Mouse (Mus musculus) heart, adult 2 months (tissue): ENCODE measurements at regions not wholly inside any gene's neighbourhood (a gene's known extent, or its start where the extent isn't known, plus 50 kb on each side); places are given as distances from the start of the nearest gene placed in this dataset.

Source experiments
- DNase-seq, 2 experiments: peaks; one replicate each; pipeline ENCODE4 v3.0.0; 2021
- H3K27ac ChIP-seq: fragments of 200-600 bp; 2 replicates; pipeline ENCODE4 v1.8.1; 2022
- H3K27me3 ChIP-seq: fragments of 200-500 bp; 2 replicates; pipeline ENCODE4 v1.6.1; 2012; ENCODE audit warnings: mild to moderate bottlenecking, low read length, inconsistent platforms, mixed read lengths; ENCODE audit not compliant: control insufficient read depth, insufficient read depth
- H3K36me3 ChIP-seq: fragments of 200-500 bp; 2 replicates; pipeline ENCODE4 v1.6.1; 2012; ENCODE audit warnings: low read length, inconsistent platforms; ENCODE audit not compliant: control insufficient read depth, insufficient read depth
- H3K4me1 ChIP-seq: fragments of 200-500 bp; 2 replicates; pipeline ENCODE4 v1.6.1; 2011; ENCODE audit warnings: low read length; ENCODE audit not compliant: control insufficient read depth, insufficient read depth
- H3K4me3 ChIP-seq: fragments of 200-600 bp; 2 replicates; pipeline ENCODE4 v1.8.1; 2022
- H3K79me2 ChIP-seq: fragments of 200-500 bp; replicated peaks from 2 replicates; pipeline ENCODE4 v1.6.1; 2012; ENCODE audit warnings: mild to moderate bottlenecking, inconsistent platforms, low read length, moderate library complexity, mixed read lengths; ENCODE audit not compliant: control insufficient read depth, insufficient read depth
- H3K9ac ChIP-seq: fragments of 200-500 bp; 2 replicates; pipeline ENCODE4 v1.6.1; 2012; ENCODE audit warnings: low read depth, mild to moderate bottlenecking, control low read depth, inconsistent platforms, low read length, mixed read lengths
- CTCF ChIP-seq: fragments of 200-600 bp; IDR thresholded peaks from 2 replicates; pipeline ENCODE4 v1.8.1; 2022; ENCODE audit warnings: antibody characterized with exemption, mild to moderate bottlenecking, moderate library complexity
- EP300 ChIP-seq: fragments of 200-500 bp; IDR thresholded peaks from 2 replicates; pipeline ENCODE4 v1.6.1; 2011; ENCODE audit warnings: low read depth, low read length, control low read depth; ENCODE audit not compliant: insufficient read depth
- POLR2A ChIP-seq: fragments of 200-500 bp; IDR thresholded peaks from 2 replicates; pipeline ENCODE4 v1.6.1; 2011; ENCODE audit warnings: mild to moderate bottlenecking, low read depth, low read length, control low read depth; ENCODE audit not compliant: insufficient read depth
- WGBS: fragments of 180-500 bp; shearing (Covaris S2); methylation state at CpG from one replicate; pipeline ENCODE4 v1.1.7; 2018; 5-methylcytosine and 5-hydroxymethylcytosine counted together
- intact Hi-C: fragments of 180-260 bp; cut with DNase I; formaldehyde crosslinking; loops from one replicate; pipeline ENCODE4 v1.15.1; 2025

DNA sequence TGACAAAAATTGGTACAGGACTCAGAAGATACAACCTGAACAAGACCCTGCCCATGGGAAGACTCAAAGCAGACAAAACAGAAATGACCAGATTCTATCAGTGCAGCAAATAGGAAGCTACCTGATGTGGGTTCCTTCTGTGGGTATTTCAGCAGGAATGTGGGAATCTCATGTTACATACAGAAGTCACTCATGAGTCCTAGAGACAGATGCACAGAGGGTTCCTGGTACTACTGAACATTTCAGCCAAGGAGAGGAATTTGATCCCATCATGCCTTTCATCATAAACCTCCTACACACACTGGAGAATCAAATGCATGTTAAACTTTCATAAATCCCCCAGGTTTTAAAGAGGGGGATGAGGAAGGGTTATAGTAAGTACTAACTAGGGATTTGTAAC, 390.8 kb downstream of the 4930474N05Rik start:
- no peaks in the 10 kb centered on the region for H3K4me1 ChIP-seq
- H3K79me2 ChIP-seq: no peaks in the 10 kb centered on the region
- H3K27ac ChIP-seq: no peak overlapping the region
- DNase-seq: no peak
- TF ChIP-seq EP300: no peak
- TF ChIP-seq POLR2A: no peak
- no peak for TF ChIP-seq CTCF
- intact Hi-C loops: no loop called here
- no peak overlapping the region for H3K4me3 ChIP-seq
- no peak overlapping the region for H3K9ac ChIP-seq
- no peaks in the 10 kb centered on the region for H3K36me3 ChIP-seq
- no peaks in the 10 kb centered on the region for H3K27me3 ChIP-seq

DNA sequence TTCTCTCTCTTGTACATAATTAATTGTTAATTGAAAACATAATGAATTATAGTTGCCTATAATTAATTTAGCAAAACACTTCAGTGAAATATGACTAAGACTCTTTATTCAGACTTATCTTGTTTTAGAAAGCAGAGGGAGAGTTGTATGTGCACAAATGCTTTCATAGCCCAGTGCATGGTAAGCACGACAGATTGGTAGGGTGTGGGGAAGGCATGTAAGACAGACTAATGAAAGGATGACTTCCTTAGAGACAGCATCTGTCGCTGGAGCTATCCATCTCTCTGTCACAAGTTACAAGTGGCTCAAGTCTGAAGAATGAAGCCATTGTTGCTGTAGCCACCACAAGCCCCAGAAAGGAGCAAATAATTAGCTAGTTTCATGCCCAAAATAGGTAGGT, 376.9 kb downstream of the 4930474N05Rik start:
- TF ChIP-seq POLR2A: no peak
- TF ChIP-seq CTCF: no peak
- TF ChIP-seq EP300: no peak
- H3K4me1 ChIP-seq: no peaks in the 10 kb centered on the region
- intact Hi-C loops: no loop called here
- WGBS: 56% methylated on average over 2 of the region's 2 CpGs
- no peaks in the 10 kb centered on the region for H3K27me3 ChIP-seq
- H3K27ac ChIP-seq: no peak overlapping the region
- H3K9ac ChIP-seq: no peak overlapping the region
- H3K36me3 ChIP-seq: no peaks in the 10 kb centered on the region
- H3K4me3 ChIP-seq: no peak overlapping the region
- no peaks in the 10 kb centered on the region for H3K79me2 ChIP-seq
- DNase-seq: no peak

DNA sequence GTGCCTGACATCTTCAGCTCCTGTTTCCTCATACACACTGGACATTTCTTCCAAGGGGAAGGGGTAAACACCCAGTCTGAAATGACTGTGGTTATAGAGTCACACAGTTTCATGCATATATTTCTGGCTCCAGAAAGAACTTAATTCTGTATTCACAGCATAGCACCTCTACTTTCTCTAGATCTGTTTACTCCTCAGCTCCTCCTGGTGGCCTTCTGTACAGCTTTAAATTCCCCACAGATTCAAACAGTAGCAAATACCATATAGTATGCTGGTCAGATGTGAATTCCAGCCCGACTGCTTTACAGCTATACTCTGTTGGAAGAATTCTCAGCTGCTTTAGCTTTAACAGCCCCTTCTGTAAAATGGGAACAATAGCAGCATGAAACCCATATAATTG, 375.6 kb downstream of the 4930474N05Rik start:
- Histone ChIP-seq H3K27me3 (no peaks in the 10 kb centered on the region), H3K36me3 (no peaks in the 10 kb centered on the region), H3K27ac (no peak overlapping the region), H3K79me2 (no peaks in the 10 kb centered on the region), H3K4me1 (no peaks in the 10 kb centered on the region), H3K9ac (no peak overlapping the region), H3K4me3 (no peak overlapping the region)
- TF ChIP-seq POLR2A (no peak), EP300 (no peak), CTCF (no peak)
- 60% methylated on average over 1 of the region's 1 CpGs for WGBS
- no peak for DNase-seq
- intact Hi-C loops: no loop called here

DNA sequence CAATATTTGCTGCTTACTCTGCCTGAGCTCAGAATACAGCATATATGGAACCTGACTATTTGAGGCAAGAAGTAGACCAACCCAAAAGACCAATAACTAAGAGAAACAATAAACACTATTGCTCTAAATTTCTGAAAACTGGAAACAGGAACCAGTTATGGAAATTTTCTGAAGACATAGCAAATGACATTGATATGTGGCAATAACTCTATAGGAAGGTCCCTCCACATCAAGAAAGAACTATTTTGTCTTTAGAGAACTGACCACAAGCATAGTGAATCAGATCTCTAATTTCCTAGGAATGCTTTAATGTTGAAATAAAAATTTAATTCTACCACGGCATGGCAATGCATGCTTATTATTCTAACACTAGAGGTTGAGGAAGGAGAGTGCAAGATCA, 358.3 kb downstream of the 4930474N05Rik start:
- H3K27me3 ChIP-seq: no peaks in the 10 kb centered on the region
- H3K4me1 ChIP-seq: no peaks in the 10 kb centered on the region
- H3K79me2 ChIP-seq: no peaks in the 10 kb centered on the region
- intact Hi-C loops: no loop called here
- H3K36me3 ChIP-seq: no peaks in the 10 kb centered on the region
- H3K4me3 ChIP-seq: no peak overlapping the region
- H3K9ac ChIP-seq: no peak overlapping the region
- TF ChIP-seq POLR2A: no peak
- TF ChIP-seq CTCF: no peak
- no peak for TF ChIP-seq EP300
- H3K27ac ChIP-seq: no peak overlapping the region
- 59% methylated on average over 1 of the region's 1 CpGs for WGBS
- DNase-seq: no peak

DNA sequence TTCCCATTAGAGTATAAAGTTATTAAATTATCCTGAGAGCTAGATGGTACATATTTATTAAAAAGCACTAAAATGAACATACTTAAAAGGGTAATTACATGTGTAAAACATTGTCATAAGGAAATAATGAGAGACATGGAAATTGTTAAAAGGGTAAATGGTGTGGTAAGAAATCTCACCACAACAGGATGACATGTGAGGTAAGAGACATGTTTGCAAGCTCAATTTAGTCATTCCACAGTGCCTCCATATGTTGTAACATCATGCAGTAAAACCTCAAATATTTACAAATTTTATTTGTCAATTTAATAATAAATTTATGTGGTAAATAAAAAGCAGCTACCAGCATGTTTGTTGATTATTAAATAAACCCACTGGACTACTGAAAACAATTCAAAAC, 355.4 kb downstream of the 4930474N05Rik start:
- TF ChIP-seq EP300 (no peak), POLR2A (no peak), CTCF (no peak)
- Histone ChIP-seq H3K27me3 (no peaks in the 10 kb centered on the region), H3K79me2 (no peaks in the 10 kb centered on the region), H3K4me3 (no peak overlapping the region), H3K4me1 (no peaks in the 10 kb centered on the region), H3K36me3 (no peaks in the 10 kb centered on the region), H3K9ac (no peak overlapping the region), H3K27ac (no peak overlapping the region)
- intact Hi-C loops: no loop called here
- no peak for DNase-seq

DNA sequence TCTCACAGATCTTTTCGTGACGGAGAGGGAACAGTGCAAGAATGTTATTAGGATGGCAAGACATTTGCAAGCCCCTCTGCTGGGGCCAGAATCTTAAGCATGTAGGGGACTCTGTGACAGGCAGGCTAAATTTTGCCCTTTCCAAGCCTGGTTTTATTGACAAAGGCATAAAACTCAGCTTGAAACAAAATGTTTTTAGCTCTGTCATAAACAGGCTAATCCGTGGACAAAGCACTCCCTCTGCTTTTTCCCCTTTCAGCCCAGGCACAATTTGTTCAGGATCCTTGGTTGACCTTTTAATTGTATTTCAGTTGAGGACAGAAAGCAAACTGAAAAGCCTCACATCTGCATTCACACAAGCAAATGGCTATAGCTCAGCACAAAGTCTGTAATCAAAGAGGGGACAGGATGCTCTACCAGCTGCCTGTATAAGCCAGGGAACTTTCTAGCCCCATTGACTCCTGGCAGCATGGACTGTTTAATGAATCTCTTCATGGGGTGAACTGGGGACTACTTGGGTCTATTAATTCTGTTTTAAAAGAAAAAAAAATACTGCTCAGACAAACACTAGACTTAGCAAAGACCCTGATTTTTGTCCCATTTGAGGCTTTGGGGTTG, 320.0 kb downstream of the 4930474N05Rik start:
- Histone ChIP-seq H3K79me2 (no peaks in the 10 kb centered on the region), H3K4me1 (no peaks in the 10 kb centered on the region), H3K9ac (no peak overlapping the region), H3K27ac (no peak overlapping the region), H3K4me3 (no peak overlapping the region), H3K36me3 (no peaks in the 10 kb centered on the region), H3K27me3 (no peaks in the 10 kb centered on the region)
- no peak for TF ChIP-seq CTCF
- TF ChIP-seq POLR2A: no peak
- intact Hi-C loops: no loop called here
- no peak for DNase-seq
- 82% methylated on average over 3 of the region's 3 CpGs for WGBS
